Mouse (Mus musculus): Measurements from ENCODE around the gene Pik3cg. TPM values are rescaled to one million over a fixed set of nuclear protein-coding genes. Genes with fewer than 3 reads are reported as not detected.

Pik3cg gene
- total and polyA plus RNA-seq, 2 experiments from 2014 or later: 1.1 to 2.5 TPM

GRCm38 (mm10) chr12:32203695-32204094 is 4.8 kb downstream of the Pik3cg start:
- Histone ChIP-seq H3K4me1 (ENCODE audit: insufficient read depth, low read length) (no peaks in the 10 kb centered on the region), H3K4me3 (ENCODE audit: low read length) (no peak overlapping the region), H3K27ac (no peak overlapping the region), H3K9ac (replicated peaks; ENCODE audit: low read length) (no peak overlapping the region), H3K36me3 (ENCODE audit: insufficient read depth, low read length) (no peaks in the 10 kb centered on the region), H3K27me3 (ENCODE audit: insufficient read depth, low read length) (no peaks in the 10 kb centered on the region), H3K9me3 (ENCODE audit: low read length) (no peaks in the 10 kb centered on the region), H3K4me2 (ENCODE audit: low read depth, low read length) (no peak overlapping the region)
- ATAC-seq (no peak), DNase-seq (ENCODE audit: low spot score) (no peak)
- 45% methylated on average over 8 of the region's 8 CpGs for whole genome bisulfite sequencing
- TF ChIP-seq CTCF (IDR thresholded peaks at IDR 0.05; ENCODE audit: low read depth): no peak

GRCm38 (mm10) chr12:32202583-32202982 is 5.9 kb downstream of the Pik3cg start:
- DNase-seq (ENCODE audit: low spot score): no peak
- Histone ChIP-seq H3K4me1 (ENCODE audit: insufficient read depth, low read length) (no peaks in the 10 kb centered on the region), H3K27me3 (ENCODE audit: insufficient read depth, low read length) (no peaks in the 10 kb centered on the region), H3K9ac (replicated peaks; ENCODE audit: low read length) (no peak overlapping the region), H3K27ac (no peak overlapping the region), H3K9me3 (ENCODE audit: low read length) (no peaks in the 10 kb centered on the region), H3K36me3 (ENCODE audit: insufficient read depth, low read length) (no peaks in the 10 kb centered on the region), H3K4me3 (ENCODE audit: low read length) (no peak overlapping the region), H3K4me2 (ENCODE audit: low read depth, low read length) (no peak overlapping the region)
- TF ChIP-seq CTCF (IDR thresholded peaks at IDR 0.05; ENCODE audit: low read depth): no peak
- 90% methylated on average over 5 of the region's 5 CpGs for WGBS
- ATAC-seq: no peak

- Histone ChIP-seq H3K4me2 (ENCODE audit: low read depth, low read length) (no peak overlapping the region), H3K27me3 (ENCODE audit: insufficient read depth, low read length) (no peaks in the 10 kb centered on the region), H3K9me3 (ENCODE audit: low read length) (no peaks in the 10 kb centered on the region), H3K9ac (replicated peaks; ENCODE audit: low read length) (no peak overlapping the region), H3K36me3 (ENCODE audit: insufficient read depth, low read length) (no peaks in the 10 kb centered on the region), H3K4me3 (ENCODE audit: low read length) (no peak overlapping the region), H3K4me1 (ENCODE audit: insufficient read depth, low read length) (no peaks in the 10 kb centered on the region), H3K27ac (no peak overlapping the region)
- no peak for DNase-seq (ENCODE audit: low spot score)
- 93% methylated on average over 7 of the region's 7 CpGs for WGBS
- no peak for TF ChIP-seq CTCF (IDR thresholded peaks at IDR 0.05; ENCODE audit: low read depth)
- no peak for ATAC-seq
These were observed 6.5 kb downstream of the Pik3cg start for GRCm38 (mm10) chr12:32201932-32202331.

- no peaks in the 10 kb centered on the region for H3K36me3 ChIP-seq (ENCODE audit: insufficient read depth, low read length)
- no peaks in the 10 kb centered on the region for H3K9me3 ChIP-seq (ENCODE audit: low read length)
- 85% methylated on average over 6 of the region's 6 CpGs for WGBS
- no peaks in the 10 kb centered on the region for H3K4me1 ChIP-seq (ENCODE audit: insufficient read depth, low read length)
- no peak for TF ChIP-seq CTCF (IDR thresholded peaks at IDR 0.05; ENCODE audit: low read depth)
- H3K27me3 ChIP-seq (ENCODE audit: insufficient read depth, low read length): no peaks in the 10 kb centered on the region
- no peak for ATAC-seq
- H3K4me2 ChIP-seq (ENCODE audit: low read depth, low read length): no peak overlapping the region
- no peak overlapping the region for H3K27ac ChIP-seq
- H3K4me3 ChIP-seq (ENCODE audit: low read length): no peak overlapping the region
- H3K9ac ChIP-seq (replicated peaks; ENCODE audit: low read length): no peak overlapping the region
- no peak for DNase-seq (ENCODE audit: low spot score)
These were observed 7.3 kb downstream of the Pik3cg start for GRCm38 (mm10) chr12:32201070-32201585.

- H3K27ac ChIP-seq: no peak overlapping the region
- DNase-seq (ENCODE audit: low spot score) (no peak), ATAC-seq (no peak)
- no peaks in the 10 kb centered on the region for H3K36me3 ChIP-seq (ENCODE audit: insufficient read depth, low read length)
- no peaks in the 10 kb centered on the region for H3K9me3 ChIP-seq (ENCODE audit: low read length)
- H3K27me3 ChIP-seq (ENCODE audit: insufficient read depth, low read length): no peaks in the 10 kb centered on the region
- no peaks in the 10 kb centered on the region for H3K4me1 ChIP-seq (ENCODE audit: insufficient read depth, low read length)
- no peak overlapping the region for H3K9ac ChIP-seq (replicated peaks; ENCODE audit: low read length)
- WGBS: 86% methylated on average over 16 of the region's 16 CpGs
- no peak overlapping the region for H3K4me3 ChIP-seq (ENCODE audit: low read length)
- no peak for TF ChIP-seq CTCF (IDR thresholded peaks at IDR 0.05; ENCODE audit: low read depth)
- no peak overlapping the region for H3K4me2 ChIP-seq (ENCODE audit: low read depth, low read length)
These were observed 7.9 kb downstream of the Pik3cg start for GRCm38 (mm10) chr12:32200387-32201069.

GRCm38 (mm10) chr12:32199422-32199821 is 9.0 kb downstream of the Pik3cg start:
- TF ChIP-seq CTCF (IDR thresholded peaks at IDR 0.05; ENCODE audit: low read depth): no peak
- H3K9ac ChIP-seq (replicated peaks; ENCODE audit: low read length): no peak overlapping the region
- no peaks in the 10 kb centered on the region for H3K9me3 ChIP-seq (ENCODE audit: low read length)
- 86% methylated on average over 4 of the region's 4 CpGs for WGBS
- DNase-seq (ENCODE audit: low spot score) (no peak), ATAC-seq (no peak)
- no peak overlapping the region for H3K27ac ChIP-seq
- no peaks in the 10 kb centered on the region for H3K27me3 ChIP-seq (ENCODE audit: insufficient read depth, low read length)
- H3K4me3 ChIP-seq (ENCODE audit: low read length): no peak overlapping the region
- no peaks in the 10 kb centered on the region for H3K4me1 ChIP-seq (ENCODE audit: insufficient read depth, low read length)
- no peak overlapping the region for H3K4me2 ChIP-seq (ENCODE audit: low read depth, low read length)
- no peaks in the 10 kb centered on the region for H3K36me3 ChIP-seq (ENCODE audit: insufficient read depth, low read length)

- H3K4me1 ChIP-seq (ENCODE audit: insufficient read depth, low read length): no peaks in the 10 kb centered on the region
- H3K27me3 ChIP-seq (ENCODE audit: insufficient read depth, low read length): no peaks in the 10 kb centered on the region
- no peak for TF ChIP-seq CTCF (IDR thresholded peaks at IDR 0.05; ENCODE audit: low read depth)
- DNase-seq (ENCODE audit: low spot score) (no peak), ATAC-seq (no peak)
- 86% methylated on average over 4 of the region's 4 CpGs for WGBS
- no peaks in the 10 kb centered on the region for H3K9me3 ChIP-seq (ENCODE audit: low read length)
- no peak overlapping the region for H3K27ac ChIP-seq
- H3K4me3 ChIP-seq (ENCODE audit: low read length): no peak overlapping the region
- no peaks in the 10 kb centered on the region for H3K36me3 ChIP-seq (ENCODE audit: insufficient read depth, low read length)
- H3K9ac ChIP-seq (replicated peaks; ENCODE audit: low read length): no peak overlapping the region
- no peak overlapping the region for H3K4me2 ChIP-seq (ENCODE audit: low read depth, low read length)
These were observed 10.4 kb downstream of the Pik3cg start for GRCm38 (mm10) chr12:32198025-32198424.

Measured in hindbrain, postnatal 0 days (tissue).